10 mouse cellular contexts compared by ENCODE assay signal in genomic region chr2:71090660-71091445, GRCm38 (mm10). TPM values are rescaled to one million over a fixed set of nuclear protein-coding genes. Genes with fewer than 3 reads are reported as not detected.
DNase-seq lines count a peak whose midpoint lies in the region; ATAC-seq lines count a peak whose summit lies in the region.
"Had no signal": no experiment of that assay in that cellular context is flagged by ENCODE, and none has a peak within 500 bp of the region (broad histone marks: within the 10 kb centered on the region; RNA-seq: fewer than 3 reads in every experiment).

No protein-coding gene starts in this region.

- peak overlapping the region; percentile 19; the same call in 1 of the 2 replicates for H3K9ac ChIP-seq in heart, embryonic 13.5 days
- 0 out of 2 replicates have a peak overlapping the region, but pooled peaks have one; percentile 9 for H3K9ac ChIP-seq in liver, embryonic 16.5 days (ENCODE audit: low read depth, low read length)
- H3K9ac ChIP-seq: hindbrain, embryonic 14.5 days had no signal

- H3K36me3 ChIP-seq in heart, embryonic 13.5 days, result peaks cover 54% of the 10 kb centered on the region
- peaks cover 14% of the 10 kb centered on the region for H3K36me3 ChIP-seq in liver, embryonic 16.5 days (ENCODE audit: control insufficient read depth, insufficient read depth)

- no peak for DNase-seq in heart, adult 9 months (ENCODE audit: low spot score in 2 of 2)
- peak; percentile 17 to 31 for DNase-seq in spleen, postnatal 36 days (ENCODE audit: low spot score in 2 of 2)
- no peak for DNase-seq in spleen, adult 18-20 months
- DNase-seq in testis, postnatal 14 days (ENCODE audit: low spot score), result no peak
- no peak for DNase-seq in adrenal gland, adult (ENCODE audit: inconsistent age in 2 of 2, low spot score in 1 of 2)
- DNase-seq in heart, adult 18-20 months, result no peak

- peaks cover 14% of the 10 kb centered on the region for H3K4me1 ChIP-seq in heart, embryonic 13.5 days
- peaks cover 15% of the 10 kb centered on the region for H3K4me1 ChIP-seq in liver, embryonic 16.5 days (ENCODE audit: control insufficient read depth, low read depth, low read length)

- no peak overlapping the region for H3K4me2 ChIP-seq in heart, embryonic 13.5 days
- H3K4me2 ChIP-seq in liver, embryonic 16.5 days (ENCODE audit: low read depth, low read length), result no peak overlapping the region
- H3K4me2 ChIP-seq: hindbrain, embryonic 14.5 days had no signal

- no peak overlapping the region for H3K4me3 ChIP-seq in heart, embryonic 13.5 days
- no peak overlapping the region for H3K4me3 ChIP-seq in liver, embryonic 16.5 days (ENCODE audit: low read depth, low read length)

- no peak overlapping the region for H3K27ac ChIP-seq in heart, embryonic 13.5 days (replicated peaks)
- H3K27ac ChIP-seq in liver, embryonic 16.5 days (ENCODE audit: low read length), result peak overlapping the region; percentile 66
- H3K27ac ChIP-seq: hindbrain, embryonic 14.5 days had no signal

- no peak for ATAC-seq in heart, embryonic 13.5 days (ENCODE audit: extremely low read depth, insufficient number of reproducible peaks, low FRiP score, low TSS enrichment)
- peak; percentile 95 for ATAC-seq in liver, embryonic 16.5 days (ENCODE audit: low read depth)

- no peaks in the 10 kb centered on the region for H3K27me3 ChIP-seq in heart, embryonic 13.5 days (replicated peaks)
- H3K27me3 ChIP-seq in liver, embryonic 16.5 days (ENCODE audit: control insufficient read depth, insufficient read depth, low read depth, low read length), result no peaks in the 10 kb centered on the region

- H3K9me3 ChIP-seq in heart, embryonic 13.5 days, result no peaks in the 10 kb centered on the region
- H3K9me3 ChIP-seq in liver, embryonic 16.5 days (replicated peaks; ENCODE audit: control insufficient read depth, low read length), result no peaks in the 10 kb centered on the region
- H3K9me3 ChIP-seq: G1E had no signal

- WGBS in heart, embryonic 13.5 days, result 75% methylated on average over 4 of the region's 4 CpGs
- 60% methylated on average over 4 of the region's 4 CpGs for WGBS in liver, embryonic 16.5 days (ENCODE audit: insufficient replicate concordance)

RNA-seq across cellular contexts. Expression of gene Cybrd1, which starts 26.9 kb away (rescaled TPM):
- 1.7 TPM in 2 replicates for polyA plus RNA-seq in heart, embryonic 13.5 days (2015; fragmentation: Nextera tagmentation; extraction: Ambion mirVana)
- polyA plus RNA-seq in liver, embryonic 16.5 days (2015; fragmentation: Nextera tagmentation; extraction: Ambion mirVana), result 1.5 and 1.7 TPM in 2 replicates
- total RNA-seq in heart, adult 18-20 months (2021), result 1 to 10 TPM in 1 of 2 experiments, under 1 TPM in 1; 0.87 to 1.9 TPM
- polyA plus RNA-seq: G1E had no signal

RNA-seq across cellular contexts. Expression of gene Mettl8, which starts 35.5 kb away (rescaled TPM):
- 9.4 and 9.8 TPM in 2 replicates for polyA plus RNA-seq in heart, embryonic 13.5 days (2015; fragmentation: Nextera tagmentation; extraction: Ambion mirVana)
- 8.7 and 8.8 TPM in 2 replicates for polyA plus RNA-seq in liver, embryonic 16.5 days (2015; fragmentation: Nextera tagmentation; extraction: Ambion mirVana)
- 1 to 10 TPM; 4.7 to 6.1 TPM for total RNA-seq in heart, adult 18-20 months (2021)

RNA-seq across cellular contexts. Expression of gene Dcaf17, which starts 35.7 kb away (rescaled TPM):
- 17.7 and 18.7 TPM in 2 replicates for polyA plus RNA-seq in heart, embryonic 13.5 days (2015; fragmentation: Nextera tagmentation; extraction: Ambion mirVana)
- polyA plus RNA-seq in liver, embryonic 16.5 days (2015; fragmentation: Nextera tagmentation; extraction: Ambion mirVana), result 17.5 and 18.2 TPM in 2 replicates
- 1 to 10 TPM; 4.2 to 4.5 TPM for total RNA-seq in heart, adult 18-20 months (2021)

Comparison
In these comparisons a context has a peak if more than half of its experiments do, and no peak if none do; other contexts are left out.
1. DNase-seq: peak in spleen, postnatal 36 days (2 of 2); none in heart, adult 9 months (0 of 2), spleen, adult 18-20 months (0 of 2), testis, postnatal 14 days (single experiment), adrenal gland, adult (0 of 2) and heart, adult 18-20 months (0 of 2).